Mouse (Mus musculus) retina, postnatal 1 day (tissue): Measurements from ENCODE around the gene Tceal7.
A peak's percentile ranks its signal among the peaks of the same experiment; 100 is the strongest.

Experiments
- DNase-seq: peaks from one replicate; pipeline ENCODE4 v3.0.0-alpha.2; 2012

The Tceal7 gene

DNA sequence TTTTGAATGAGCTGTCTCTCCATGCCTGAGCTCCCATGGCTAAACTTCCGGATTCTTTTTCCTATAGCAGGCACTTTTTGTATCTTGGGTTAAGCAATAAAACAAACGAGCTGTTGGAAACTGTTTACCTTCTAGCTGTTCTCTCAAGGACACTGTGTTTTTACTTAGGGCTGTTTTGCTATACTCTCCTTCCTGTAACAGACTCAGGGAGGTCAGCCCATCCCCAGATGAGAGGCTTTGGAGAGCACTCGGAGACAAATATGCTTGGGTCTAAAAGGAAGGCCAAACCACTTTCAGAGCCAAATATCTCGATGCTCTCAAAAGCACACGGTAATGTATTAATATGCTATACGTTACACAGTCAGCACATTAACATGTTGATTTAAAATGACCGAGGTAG, 35.1 kb downstream of the Tceal7 start:
- DNase-seq = no peak

DNA sequence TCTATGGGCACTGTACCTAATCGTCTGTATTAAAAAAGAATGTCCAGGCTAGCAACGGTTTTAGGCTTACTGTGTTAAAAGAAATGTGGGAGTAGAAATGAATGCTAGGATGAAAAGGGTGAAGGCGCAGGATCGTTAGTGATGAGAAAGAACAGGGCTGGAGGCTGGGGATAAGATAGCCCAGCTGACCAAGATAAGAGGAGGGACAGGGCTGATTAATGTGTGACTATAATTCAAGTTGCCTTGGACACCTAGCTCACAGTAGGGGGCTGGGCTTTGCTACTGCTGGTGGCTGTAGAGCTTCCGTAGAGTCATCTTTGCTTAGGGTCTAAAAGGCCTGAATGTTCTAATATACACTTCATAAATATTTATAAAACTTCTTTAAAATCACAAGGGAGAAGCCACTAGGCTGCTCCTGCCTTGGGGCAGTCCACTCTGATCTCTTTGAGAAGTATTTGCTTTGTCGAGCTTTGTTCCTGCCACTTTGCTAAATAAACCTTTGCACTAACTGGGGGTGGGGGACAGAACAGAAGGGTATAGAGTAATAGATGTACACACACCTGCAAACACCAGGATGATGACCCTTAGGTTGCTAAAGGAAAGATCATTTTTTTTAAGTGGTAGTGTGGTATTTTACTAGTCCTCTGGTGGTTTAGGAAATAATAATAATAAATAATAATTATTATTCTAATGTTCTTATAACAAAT, 37.6 kb downstream of the Tceal7 start:
- no peak for DNase-seq

DNA sequence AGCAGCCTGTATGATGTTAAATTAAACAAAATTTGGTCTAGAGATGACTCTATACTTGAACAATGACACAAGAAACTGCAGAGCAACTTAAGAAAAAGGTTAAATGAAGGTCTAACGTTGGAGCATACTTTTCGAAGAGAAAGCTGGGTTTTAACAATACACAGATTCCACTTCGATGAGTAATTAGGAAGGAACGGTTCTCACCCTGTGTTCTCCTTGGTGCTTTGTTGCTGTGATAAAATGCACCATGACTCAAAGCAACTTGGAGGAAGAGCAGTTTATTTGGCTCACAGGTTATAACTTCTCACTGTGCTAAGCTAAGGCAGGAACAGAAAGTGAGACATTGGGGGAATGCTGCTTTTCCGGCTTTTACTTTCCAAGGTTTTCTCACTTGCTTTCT, 53.1 kb downstream of the Tceal7 start:
- DNase-seq = no peak

DNA sequence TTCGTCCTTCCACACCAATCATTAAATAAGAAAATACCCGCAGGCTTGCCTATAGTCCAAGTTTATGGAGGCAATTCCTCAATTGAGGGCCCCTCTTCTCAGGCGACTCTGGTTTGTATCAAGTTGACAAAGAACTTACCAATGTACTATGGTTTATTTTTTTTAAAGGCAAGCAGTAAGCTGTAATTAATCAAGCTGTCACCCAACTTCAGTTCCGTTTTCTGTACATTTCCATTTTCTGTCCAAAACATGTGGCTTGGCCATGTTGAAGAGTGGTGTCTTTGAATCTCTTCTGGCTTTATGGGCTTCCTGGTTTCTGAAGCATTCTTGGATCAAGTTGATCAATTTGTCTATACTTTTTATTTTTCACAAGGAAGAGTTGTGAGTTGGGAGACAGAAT, 53.6 kb downstream of the Tceal7 start:
- DNase-seq = no peak

DNA sequence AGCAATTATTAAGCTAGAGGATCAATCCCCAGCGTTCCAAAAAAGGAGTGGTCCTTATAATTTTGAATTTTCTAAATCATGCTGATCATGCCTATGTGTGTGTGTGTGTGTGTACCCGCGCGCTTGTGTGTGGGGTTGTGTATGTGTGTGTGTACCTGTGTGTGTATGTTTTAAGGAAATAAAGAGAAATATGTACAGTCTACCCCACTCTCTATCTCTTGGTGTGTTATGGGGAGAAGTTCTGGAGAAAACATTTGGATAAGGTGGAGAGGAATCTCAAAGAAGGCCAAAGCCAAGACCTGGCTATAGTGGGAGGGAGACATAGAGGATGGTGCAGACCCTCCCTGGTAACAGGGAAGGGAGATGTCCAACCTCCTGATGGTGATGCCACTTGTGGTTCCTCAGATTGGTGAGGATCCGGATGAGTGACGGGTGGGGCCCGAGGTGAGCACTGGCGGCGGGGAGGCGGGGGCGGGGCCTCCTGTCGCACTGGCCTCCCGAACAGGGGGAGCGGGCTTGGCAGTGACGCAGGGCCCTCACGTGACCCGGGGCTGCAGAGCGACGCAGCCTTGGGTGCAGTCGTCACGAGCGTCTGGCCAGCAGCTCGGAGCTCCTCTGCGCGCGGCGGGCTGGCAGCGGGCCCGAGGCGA, 55.3 kb downstream of the Tceal7 start, which contains the start of gene Bex3:
Gene Bex3, plus strand, starts transcription at position 511 of the 650 bp plus-strand sequence.
- peak; percentile 44 for DNase-seq

DNA sequence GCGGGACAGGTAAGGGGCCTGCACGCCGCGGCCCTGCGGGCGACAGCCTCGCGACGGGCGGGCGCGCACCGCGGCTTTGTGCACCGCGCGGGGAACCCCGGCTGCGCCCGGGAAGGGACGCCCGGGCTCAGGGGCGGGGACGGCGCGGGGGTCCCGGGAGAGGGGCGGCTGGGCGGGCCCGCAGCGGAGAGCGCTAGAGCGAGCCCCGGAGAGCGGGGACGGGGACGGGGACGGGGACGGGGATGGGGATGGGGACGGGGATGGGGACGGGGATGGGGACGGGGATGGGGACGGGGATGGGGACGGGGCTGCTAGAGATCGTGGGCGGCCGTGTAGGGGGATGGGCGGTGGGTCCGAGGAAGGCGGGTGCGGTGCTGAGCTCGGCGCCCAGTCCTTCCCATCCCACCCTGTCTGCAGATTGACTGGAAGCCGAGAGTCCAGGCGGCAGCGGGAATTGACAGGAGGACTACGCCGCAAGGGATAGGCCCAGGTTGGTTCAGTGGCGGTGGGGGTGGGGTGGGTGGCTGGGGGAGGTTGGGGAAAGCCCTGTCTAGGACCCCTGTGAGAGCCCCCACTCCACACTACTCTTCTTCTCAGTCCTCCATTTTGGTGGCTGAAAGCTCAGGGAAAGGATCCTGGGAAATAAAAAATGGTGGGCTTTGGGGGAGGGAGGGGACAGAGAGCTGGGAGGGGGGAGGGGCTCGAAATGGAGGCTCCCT, 56.0 kb downstream of the Tceal7 start:
- DNase-seq = peak; percentile 71

DNA sequence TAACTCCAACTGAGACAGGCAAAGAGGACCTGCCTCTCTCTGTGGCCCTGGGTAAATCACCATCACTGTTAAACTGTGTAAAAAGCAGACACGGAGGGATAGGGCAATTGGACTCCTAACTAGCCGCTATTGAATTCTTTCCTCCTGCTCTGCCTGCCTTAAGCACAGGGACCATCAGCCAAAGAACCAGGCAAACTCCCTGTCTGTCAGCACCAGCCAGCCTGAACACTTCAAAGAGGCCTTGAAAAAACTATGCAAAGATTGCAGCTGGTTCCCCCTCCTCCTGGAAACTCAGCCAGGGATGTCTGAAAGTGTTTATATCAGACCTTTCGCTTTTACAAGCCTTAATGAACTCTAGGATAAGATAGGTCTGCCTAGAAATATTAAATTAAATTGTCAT, 60.0 kb downstream of the Tceal7 start:
- no peak for DNase-seq

DNA sequence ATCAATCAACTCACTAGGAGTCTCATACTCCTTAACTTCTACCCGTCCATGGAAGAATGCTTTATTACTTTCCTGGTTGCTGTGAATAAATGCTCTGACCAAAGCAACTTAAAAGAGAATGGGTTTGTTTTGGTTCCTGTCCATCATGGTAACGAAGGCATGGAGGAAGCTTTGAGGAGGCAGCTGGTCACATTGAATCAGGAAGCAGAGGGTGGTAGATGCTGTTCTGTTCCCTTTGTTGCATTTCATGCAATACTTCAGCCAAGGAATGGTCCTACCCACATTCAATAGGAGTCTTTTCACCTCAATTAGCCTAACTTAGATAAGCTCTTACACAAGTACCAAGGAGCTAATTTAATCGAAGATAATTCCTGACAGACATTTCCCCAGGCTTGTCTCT, 60.8 kb downstream of the Tceal7 start:
- no peak for DNase-seq
